Mouse (Mus musculus): Measurements from ENCODE around the gene Xkrx. TPM values are rescaled to one million over a fixed set of nuclear protein-coding genes. Genes with fewer than 3 reads are reported as not detected.
"Not testable (repeated sequence)": the region's sequence is repeated elsewhere in the genome, so short reads cannot be mapped to it uniquely, and the experiment has no call there.

Xkrx gene
- total RNA-seq (2021): 1 to 10 TPM in 1 of 2 experiments, under 1 TPM in 1; 0.69 to 1.0 TPM
- polyA plus RNA-seq (2012; rRNA removed): 0.42 and 0.49 TPM in 2 replicates
- long read RNA-seq: 0 reads

GRCm38 (mm10) chrX:134162043-134162720 lies at the start of gene Xkrx:
Gene Xkrx (minus strand): TSS chrX:134162076.
- DNase-seq: no peak

- no peak for DNase-seq
Measured at GRCm38 (mm10) chrX:134211151-134211642, 49.3 kb upstream of the Xkrx start.

- DNase-seq: no peak
Measured at GRCm38 (mm10) chrX:134208491-134208890, 46.6 kb upstream of the Xkrx start.

- not testable (repeated sequence) for DNase-seq
Measured at GRCm38 (mm10) chrX:134187201-134187600, 25.3 kb upstream of the Xkrx start, which contains the start of gene Arl13a. Gene Arl13a (plus strand): TSS chrX:134187501.

GRCm38 (mm10) chrX:134174699-134175098 lies 12.8 kb upstream of the Xkrx start:
- no peak for DNase-seq

- DNase-seq: no peak
Measured at GRCm38 (mm10) chrX:134170584-134170983, 8.7 kb upstream of the Xkrx start.

- no peak for DNase-seq
Measured at GRCm38 (mm10) chrX:134163484-134163883, 1.6 kb upstream of the Xkrx start.

GRCm38 (mm10) chrX:134162826-134163225 lies 950 bp upstream of the Xkrx start:
- no peak for DNase-seq

GRCm38 (mm10) chrX:134160442-134160841 lies 1.4 kb downstream of the Xkrx start:
- no peak for DNase-seq

GRCm38 (mm10) chrX:134158151-134158550 lies 3.7 kb downstream of the Xkrx start:
- no peak for DNase-seq

GRCm38 (mm10) chrX:134141986-134142385 lies 19.9 kb downstream of the Xkrx start:
- DNase-seq: no peak

GRCm38 (mm10) chrX:134141551-134141950 lies 20.3 kb downstream of the Xkrx start:
- no peak for DNase-seq

- no peak for DNase-seq
Measured at GRCm38 (mm10) chrX:134140024-134140423, 21.9 kb downstream of the Xkrx start.

- DNase-seq: no peak
Measured at GRCm38 (mm10) chrX:134133821-134134220, 28.1 kb downstream of the Xkrx start.

- peak; percentile 31 for DNase-seq
Measured at GRCm38 (mm10) chrX:134132295-134132694, 29.6 kb downstream of the Xkrx start.

GRCm38 (mm10) chrX:134128549-134128948 lies 33.3 kb downstream of the Xkrx start:
- no peak for DNase-seq

GRCm38 (mm10) chrX:134116417-134116816 lies 45.5 kb downstream of the Xkrx start:
- DNase-seq: no peak

- DNase-seq: no peak
Measured at GRCm38 (mm10) chrX:134111767-134112166, 50.1 kb downstream of the Xkrx start.

- DNase-seq: peak; percentile 22
Measured at GRCm38 (mm10) chrX:134102641-134103040, 59.2 kb downstream of the Xkrx start.
